Mouse (Mus musculus) forelimb bud, embryonic 11.5 days (tissue): ENCODE results near the gene 1110051M20Rik.

Experiments
- DNase-seq: peaks from one replicate; pipeline ENCODE4 v3.0.0-alpha.2; 2012; ENCODE audit warnings: low read depth, low spot score

The 1110051M20Rik gene

GRCm38 (mm10) chr2:91305926-91306325 is 138.6 kb downstream of the 1110051M20Rik start:
- no peak for DNase-seq

- no peak for DNase-seq
Measured at GRCm38 (mm10) chr2:91302845-91303244, 141.7 kb downstream of the 1110051M20Rik start.

GRCm38 (mm10) chr2:91301836-91302235 is 142.7 kb downstream of the 1110051M20Rik start:
- no peak for DNase-seq

- no peak for DNase-seq
Measured at GRCm38 (mm10) chr2:91300784-91301183, 143.7 kb downstream of the 1110051M20Rik start.

GRCm38 (mm10) chr2:91299156-91299555 is 145.3 kb downstream of the 1110051M20Rik start:
- DNase-seq = peak; percentile 16

- DNase-seq = no peak
Measured at GRCm38 (mm10) chr2:91295895-91296294, 148.6 kb downstream of the 1110051M20Rik start.

- no peak for DNase-seq
Measured at GRCm38 (mm10) chr2:91294226-91294625, 150.3 kb downstream of the 1110051M20Rik start.

- DNase-seq = no peak
Measured at GRCm38 (mm10) chr2:91291197-91292007, 153.1 kb downstream of the 1110051M20Rik start.

- no peak for DNase-seq
Measured at GRCm38 (mm10) chr2:91287563-91287962, 156.9 kb downstream of the 1110051M20Rik start.

- peak; percentile 72 for DNase-seq
Measured at GRCm38 (mm10) chr2:91285885-91286505, 158.5 kb downstream of the 1110051M20Rik start.

- DNase-seq = no peak
Measured at GRCm38 (mm10) chr2:91284375-91285199, 159.9 kb downstream of the 1110051M20Rik start.

- DNase-seq = no peak
Measured at GRCm38 (mm10) chr2:91283972-91284371, 160.5 kb downstream of the 1110051M20Rik start.

- DNase-seq = no peak
Measured at GRCm38 (mm10) chr2:91281366-91281765, 163.1 kb downstream of the 1110051M20Rik start.

- DNase-seq = no peak
Measured at GRCm38 (mm10) chr2:91279372-91279755, 165.1 kb downstream of the 1110051M20Rik start.

GRCm38 (mm10) chr2:91278749-91279371 is 165.6 kb downstream of the 1110051M20Rik start:
- DNase-seq = peak; percentile 62

GRCm38 (mm10) chr2:91269687-91270133 is 174.8 kb downstream of the 1110051M20Rik start:
- no peak for DNase-seq

- DNase-seq = no peak
Measured at GRCm38 (mm10) chr2:91268706-91269105, 175.8 kb downstream of the 1110051M20Rik start.

- no peak for DNase-seq
Measured at GRCm38 (mm10) chr2:91268042-91268441, 176.5 kb downstream of the 1110051M20Rik start.

GRCm38 (mm10) chr2:91264711-91265681 is 179.5 kb downstream of the 1110051M20Rik start, which contains the start of gene Arfgap2:
Gene Arfgap2, plus strand, starts transcription at chr2:91264974.
- DNase-seq = peak; percentile 97
